Mouse (Mus musculus) testis, postnatal 14 days (tissue): Measurements from ENCODE around the gene Rhob.

Experiments
- DNase-seq: peaks from one replicate; pipeline ENCODE4 v3.0.0; 2021; ENCODE audit warnings: low spot score

Gene Rhob

GRCm38 (mm10) chr12:8499871-8500596 is at the start of gene Rhob:
TSS of gene Rhob (minus strand) at chr12:8500009.
- peak; percentile 95 for DNase-seq

GRCm38 (mm10) chr12:8547357-8547756 is 47.5 kb upstream of the Rhob start:
- peak; percentile 64 for DNase-seq

- no peak for DNase-seq
Observed at GRCm38 (mm10) chr12:8546801-8547200, 47.0 kb upstream of the Rhob start.

GRCm38 (mm10) chr12:8545066-8545610 is 45.3 kb upstream of the Rhob start:
- no peak for DNase-seq

GRCm38 (mm10) chr12:8542371-8542770 is 42.6 kb upstream of the Rhob start:
- DNase-seq = no peak

GRCm38 (mm10) chr12:8539471-8539870 is 39.7 kb upstream of the Rhob start:
- no peak for DNase-seq

GRCm38 (mm10) chr12:8537291-8537690 is 37.5 kb upstream of the Rhob start:
- no peak for DNase-seq

GRCm38 (mm10) chr12:8536221-8536965 is 36.6 kb upstream of the Rhob start:
- no peak for DNase-seq

GRCm38 (mm10) chr12:8535596-8535995 is 35.8 kb upstream of the Rhob start:
- DNase-seq = no peak

GRCm38 (mm10) chr12:8534915-8535314 is 35.1 kb upstream of the Rhob start:
- no peak for DNase-seq

- DNase-seq = no peak
Observed at GRCm38 (mm10) chr12:8527770-8528169, 28.0 kb upstream of the Rhob start.

- no peak for DNase-seq
Observed at GRCm38 (mm10) chr12:8527175-8527574, 27.4 kb upstream of the Rhob start.

- DNase-seq = no peak
Observed at GRCm38 (mm10) chr12:8524062-8524461, 24.3 kb upstream of the Rhob start.

- no peak for DNase-seq
Observed at GRCm38 (mm10) chr12:8522711-8523110, 22.9 kb upstream of the Rhob start.

GRCm38 (mm10) chr12:8521375-8522047 is 21.7 kb upstream of the Rhob start:
- peak; percentile 45 for DNase-seq

- no peak for DNase-seq
Observed at GRCm38 (mm10) chr12:8519431-8520160, 19.8 kb upstream of the Rhob start.

- DNase-seq = no peak
Observed at GRCm38 (mm10) chr12:8511037-8511882, 11.5 kb upstream of the Rhob start.

GRCm38 (mm10) chr12:8510317-8510988 is 10.6 kb upstream of the Rhob start:
- DNase-seq = no peak

GRCm38 (mm10) chr12:8509693-8510092 is 9.9 kb upstream of the Rhob start:
- no peak for DNase-seq

- no peak for DNase-seq
Observed at GRCm38 (mm10) chr12:8506954-8507707, 7.3 kb upstream of the Rhob start.
